ENCODE assay signal across 21 mouse cellular contexts in genomic region chr6:85013906-85014305, GRCm38 (mm10). TPM values are rescaled to one million over a fixed set of nuclear protein-coding genes. Genes with fewer than 3 reads are reported as not detected.
DNase-seq lines count a peak whose midpoint lies in the region; ATAC-seq and TF ChIP-seq lines count a peak whose summit lies in the region.
"Had no signal": no experiment of that assay in that cellular context is flagged by ENCODE, and none has a peak within 500 bp of the region (broad histone marks: within the 10 kb centered on the region; RNA-seq: fewer than 3 reads in every experiment).

No protein-coding gene starts in this region.

- no peak overlapping the region for H3ac ChIP-seq in myocyte (ENCODE audit: control insufficient read depth, insufficient read length)

- DNase-seq in adrenal gland, postnatal 14 days, result peak; percentile 3
- no peak for DNase-seq in adrenal gland, postnatal 10 days
- DNase-seq in Muller cell, postnatal 12 days (ENCODE audit: inconsistent ontology term), result peak; percentile 68
- DNase-seq in R1 (ENCODE audit: low read depth, low spot score), result peak; percentile 62
- DNase-seq in frontal cortex, postnatal 25 days (ENCODE audit: low spot score in 2 of 2), result no peak
- DNase-seq in gastrocnemius, postnatal 36 days, result no peak
- DNase-seq: adrenal gland, postnatal 25 days; cerebellum, adult 11-12 months; cerebellum, adult 8-10 months; cerebellum, postnatal 14 days; forebrain, postnatal 0 days; gastrocnemius, postnatal 25 days; kidney, adult 18-20 months had no signal

- no peaks in the 10 kb centered on the region for H3K27me3 ChIP-seq in myocyte (ENCODE audit: control insufficient read depth, insufficient read depth, insufficient read length)
- H3K27me3 ChIP-seq: hindbrain, embryonic 13.5 days had no signal

- no peaks in the 10 kb centered on the region for H3K79me2 ChIP-seq in myocyte (ENCODE audit: control insufficient read depth, insufficient read depth)

- intact Hi-C loops in gastrocnemius, postnatal 36 days (cut with DNase I), result loop anchor here (10.0 kb wide), 2 partner anchors 419 to 609 kb away; partner anchors contain the start of gene Cyp26b1

- H3K4me2 ChIP-seq in myocyte (ENCODE audit: low read depth), result peak overlapping the region; percentile 7
- H3K4me2 ChIP-seq: heart, embryonic 11.5 days; hindbrain, embryonic 13.5 days had no signal

- no peak for ATAC-seq in monocyte, adult 5-6 weeks (replicated peaks; ENCODE audit: insufficient number of reproducible peaks, low FRiP score, low TSS enrichment, poor library complexity, severe bottlenecking)
- ATAC-seq: CD4-positive, CD25-positive, alpha-beta regulatory T cell, adult 4 months; forebrain, embryonic 14.5 days; forebrain, postnatal 0 days; hindbrain, embryonic 16.5 days; intestine, embryonic 16.5 days had no signal

- H3K36me3 ChIP-seq in myocyte (ENCODE audit: control insufficient read depth, insufficient read depth), result peaks cover 6% of the 10 kb centered on the region
- H3K36me3 ChIP-seq: hindbrain, embryonic 13.5 days had no signal

- TF ChIP-seq POLR2A in myocyte (IDR thresholded peaks at IDR 0.05; ENCODE audit: insufficient read length, low read depth), result no peak

- no peak overlapping the region for H3K4me3 ChIP-seq in myocyte
- H3K4me3 ChIP-seq: hindbrain, embryonic 13.5 days had no signal

TF ChIP-seq in myocyte, 11 proteins besides CTCF, POLR2A, EP300 and RAD21:
- TF ChIP-seq CEBPB (IDR thresholded peaks at IDR 0.05; ENCODE audit: insufficient read depth, poor library complexity, severe bottlenecking) (no peak), E2F4 (IDR thresholded peaks at IDR 0.05; ENCODE audit: insufficient read depth) (no peak), REST (IDR thresholded peaks at IDR 0.05; ENCODE audit: insufficient read depth, insufficient read length) (no peak), SRF (IDR thresholded peaks at IDR 0.05; ENCODE audit: control insufficient read depth, insufficient read length, low read depth) (no peak), POLR2AphosphoS2 (IDR thresholded peaks at IDR 0.05; ENCODE audit: insufficient read length, low read depth) (no peak), USF1 (IDR thresholded peaks at IDR 0.05; ENCODE audit: low read depth) (no peak), MAX (IDR thresholded peaks at IDR 0.05; ENCODE audit: low read depth) (no peak), TCF3 (IDR thresholded peaks at IDR 0.05; ENCODE audit: insufficient read length, low read depth) (no peak)

RNA-seq across cellular contexts. Expression of gene Exoc6b, which starts 55.4 kb away (rescaled TPM):
- 31.3 and 36.2 TPM in 2 replicates for total RNA-seq in adrenal gland, postnatal 14 days (2021)
- total RNA-seq in adrenal gland, postnatal 10 days (2021), result 10 to 100 TPM; 27.3 to 40.3 TPM
- 9.3 TPM for polyA plus RNA-seq in myocyte (2012; fragmentation: generic; extraction: Trizol)
- total RNA-seq in gastrocnemius, postnatal 36 days (2021), result 10 to 100 TPM; 12.9 to 13.0 TPM
- 16.1 to 25.8 TPM (median 18.2 TPM) in 3 replicates for total RNA-seq in monocyte, adult 5-6 weeks (2017)

Comparison
In these comparisons a context has a peak if more than half of its experiments do, and no peak if none do; other contexts are left out.
1. DNase-seq: peak in adrenal gland, postnatal 14 days (single experiment), Muller cell, postnatal 12 days (single experiment) and R1 (single experiment); none in adrenal gland, postnatal 10 days (single experiment), frontal cortex, postnatal 25 days (0 of 2) and gastrocnemius, postnatal 36 days (0 of 2).